Comparison of ENCODE assay signal across 23 mouse cellular contexts in the genomic region with DNA sequence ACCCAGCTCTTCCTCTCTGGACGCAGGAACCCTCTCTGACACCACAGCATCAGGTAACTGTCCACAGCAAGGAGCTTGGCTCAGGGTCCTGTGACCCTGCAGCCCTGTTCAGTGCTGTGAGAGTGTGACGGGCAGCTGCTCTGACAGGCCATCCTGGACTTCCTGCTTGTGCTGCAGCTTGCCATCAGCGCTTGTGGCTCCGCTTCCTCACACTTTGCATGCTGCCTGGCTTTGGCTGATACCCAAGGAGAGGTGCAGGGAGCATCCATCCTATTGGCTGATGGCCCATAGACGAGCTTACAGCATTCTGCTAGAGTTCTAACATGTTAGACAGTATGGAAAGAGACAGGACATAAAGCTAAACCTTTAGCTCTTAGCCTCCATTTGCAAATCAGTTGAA.
DNase-seq lines count a peak whose midpoint lies in the region; ATAC-seq lines count a peak whose summit lies in the region.
"Had no signal": no experiment of that assay in that cellular context is flagged by ENCODE, and none has a peak within 500 bp of the region (broad histone marks: within the 10 kb centered on the region; RNA-seq: fewer than 3 reads in every experiment).

No protein-coding gene starts in this region.

- no peak overlapping the region for H3K4me2 ChIP-seq in lung, embryonic 15.5 days
- H3K4me2 ChIP-seq: forebrain, embryonic 13.5 days; hindbrain, embryonic 14.5 days; liver, embryonic 13.5 days; midbrain, embryonic 15.5 days; neural tube, embryonic 15.5 days had no signal

- H3K9ac ChIP-seq in lung, embryonic 15.5 days = no peak overlapping the region
- H3K9ac ChIP-seq: forebrain, embryonic 13.5 days; hindbrain, embryonic 14.5 days; liver, embryonic 13.5 days; midbrain, embryonic 15.5 days; neural tube, embryonic 15.5 days had no signal

- no peaks in the 10 kb centered on the region for H3K4me1 ChIP-seq in lung, embryonic 15.5 days
- H3K4me1 ChIP-seq: forebrain, embryonic 13.5 days; liver, embryonic 13.5 days; midbrain, embryonic 15.5 days; neural tube, embryonic 15.5 days had no signal

- H3K27me3 ChIP-seq in lung, embryonic 15.5 days = no peaks in the 10 kb centered on the region
- H3K27me3 ChIP-seq: CH12.LX; forebrain, embryonic 13.5 days; liver, embryonic 13.5 days; midbrain, embryonic 15.5 days; neural tube, embryonic 15.5 days had no signal

- no peak overlapping the region for H3K27ac ChIP-seq in lung, embryonic 15.5 days
- H3K27ac ChIP-seq: forebrain, embryonic 13.5 days; hindbrain, embryonic 14.5 days; liver, embryonic 13.5 days; macrophage; midbrain, embryonic 15.5 days; neural tube, embryonic 15.5 days had no signal

- WGBS in lung, embryonic 15.5 days = 51% methylated on average over 5 of the region's 5 CpGs

- H3K4me3 ChIP-seq in lung, embryonic 15.5 days = no peak overlapping the region
- H3K4me3 ChIP-seq: forebrain, embryonic 13.5 days; liver, embryonic 13.5 days; midbrain, embryonic 15.5 days; neural tube, embryonic 15.5 days had no signal

- peak; percentile 75; the same call in 1 of the 2 replicates for ATAC-seq in lung, embryonic 15.5 days (ENCODE audit: borderline replicate concordance, extremely low read depth, low FRiP score, low TSS enrichment)
- no peak for ATAC-seq in monocyte, adult 5-6 weeks (replicated peaks; ENCODE audit: insufficient number of reproducible peaks, low FRiP score, low TSS enrichment, poor library complexity, severe bottlenecking)
- ATAC-seq: activated CD4-positive, CD25-positive, alpha-beta regulatory T cell, adult 4 months; forebrain, embryonic 13.5 days; midbrain, embryonic 15.5 days had no signal

- DNase-seq in lung, postnatal 25 days (ENCODE audit: low spot score) = no peak
- peak; percentile 4 for DNase-seq in Muller cell, postnatal 12 days (ENCODE audit: inconsistent ontology term)
- DNase-seq in cerebellum, adult 11-12 months = peak; percentile 74
- peak; percentile 77 to 79 for DNase-seq in cerebellum, postnatal 10 days
- no peak for DNase-seq in yolk sac, embryonic 10.5 days (ENCODE audit: low spot score)
- DNase-seq: B cell, adult 2 months; gastrocnemius, postnatal 36 days; heart, postnatal 36 days; kidney, postnatal 36 days; liver, embryonic 13.5 days; right cerebral cortex, adult 18-20 months; right cerebral cortex, postnatal 4 days; thymus, postnatal 36 days had no signal

- H3K36me3 ChIP-seq in lung, embryonic 15.5 days = peaks cover 94% of the 10 kb centered on the region

- H3K9me3 ChIP-seq in lung, embryonic 15.5 days = no peaks in the 10 kb centered on the region
- H3K9me3 ChIP-seq: forebrain, embryonic 13.5 days; G1E; liver, embryonic 13.5 days; midbrain, embryonic 15.5 days; neural tube, embryonic 15.5 days had no signal

Comparison
In these comparisons a context has a peak if more than half of its experiments do, and no peak if none do; other contexts are left out.
1. DNase-seq: peak in Muller cell, postnatal 12 days (single experiment), cerebellum, adult 11-12 months (single experiment) and cerebellum, postnatal 10 days (2 of 2); none in lung, postnatal 25 days (single experiment) and yolk sac, embryonic 10.5 days (single experiment).